Mouse (Mus musculus) kidney, adult 2 months (tissue): ENCODE data around the gene Tex44. TPM values are rescaled to one million over a fixed set of nuclear protein-coding genes. Genes with fewer than 3 reads are reported as not detected.

Source experiments
- DNase-seq: peaks from one replicate; pipeline ENCODE4 v3.0.0; 2021
- H3K27ac ChIP-seq: fragments of 200-500 bp; 2 replicates; pipeline ENCODE4 v1.5.1; 2012; ENCODE audit warnings: low read depth, low read length, control low read depth, inconsistent platforms; ENCODE audit not compliant: insufficient read depth
- H3K27me3 ChIP-seq: fragments of 200-500 bp; replicated peaks from 2 replicates; pipeline ENCODE4 v1.6.1; 2012; ENCODE audit warnings: mild to moderate bottlenecking, moderate library complexity, low read length, inconsistent platforms; ENCODE audit not compliant: control insufficient read depth, insufficient read depth
- H3K36me3 ChIP-seq: fragments of 200-500 bp; 2 replicates; pipeline ENCODE4 v1.6.1; 2012; ENCODE audit warnings: mild to moderate bottlenecking, moderate library complexity, low read length, inconsistent platforms; ENCODE audit not compliant: control insufficient read depth, insufficient read depth
- H3K4me1 ChIP-seq: fragments of 200-500 bp; 2 replicates; pipeline ENCODE4 v1.6.1; 2011; ENCODE audit warnings: low read length; ENCODE audit not compliant: control insufficient read depth, insufficient read depth
- H3K4me3 ChIP-seq: fragments of 200-500 bp; 2 replicates; pipeline ENCODE4 v1.5.1; 2011; ENCODE audit warnings: mild to moderate bottlenecking, low read depth, low read length, control low read depth; ENCODE audit not compliant: insufficient read depth
- CTCF ChIP-seq: fragments of 200-500 bp; conservative IDR thresholded peaks from 2 replicates; pipeline ENCODE4 v1.5.1; 2011; ENCODE audit warnings: low read depth, mild to moderate bottlenecking, control low read depth, low read length, moderate library complexity, mixed read lengths; ENCODE audit not compliant: insufficient read depth, insufficient read length
- POLR2A ChIP-seq: fragments of 200-500 bp; IDR thresholded peaks from one replicate; pipeline ENCODE4 v1.6.1; 2011; ENCODE audit warnings: low read depth, low read length, control low read depth
- WGBS: fragments of 180-500 bp; shearing (Covaris S2); methylation state at CpG from one replicate; pipeline ENCODE4 v1.1.7; 2018; 5-methylcytosine and 5-hydroxymethylcytosine counted together
- polyA plus RNA-seq: library from polyadenylated mRNA; depleted of rRNA; stranded (reverse); fragments of >200 nt; gene quantifications from 2 replicates; pipeline ENCODE4 v1.2.3, GENCODE M21; 2012

The Tex44 gene
- polyA plus RNA-seq, 1 experiment = not detected

DNA sequence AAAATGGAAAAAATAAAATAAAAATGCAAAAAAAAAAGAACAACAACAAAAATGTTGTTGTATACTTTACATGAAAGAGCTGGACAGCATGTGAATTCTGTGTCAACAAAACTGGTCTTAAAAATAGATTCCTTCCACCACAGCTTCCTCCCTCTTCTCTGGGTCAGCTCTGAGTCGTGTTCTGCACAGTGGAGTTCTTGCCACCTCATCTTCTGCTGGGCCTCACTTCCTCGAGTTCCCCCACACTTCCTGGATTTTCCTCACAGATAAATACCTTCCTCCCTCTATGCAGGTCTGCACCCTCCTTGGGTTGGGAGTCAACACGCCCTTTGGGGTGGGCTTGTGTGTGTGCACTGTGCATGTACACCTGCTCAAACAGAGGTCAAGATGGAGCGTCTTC is 19.8 kb upstream of the Tex44 start:
- no peak overlapping the region for H3K4me3 ChIP-seq
- 61% methylated on average over 4 of the region's 4 CpGs for WGBS
- DNase-seq = peak; percentile 22
- TF ChIP-seq POLR2A (no peak), CTCF (no peak)
- no peaks in the 10 kb centered on the region for H3K4me1 ChIP-seq
- no peaks in the 10 kb centered on the region for H3K27me3 ChIP-seq
- no peak overlapping the region for H3K27ac ChIP-seq
- no peaks in the 10 kb centered on the region for H3K36me3 ChIP-seq

GRCm38 (mm10) chr1:86406914-86407313 is 19.2 kb upstream of the Tex44 start:
- no peaks in the 10 kb centered on the region for H3K36me3 ChIP-seq
- H3K27ac ChIP-seq = no peak overlapping the region
- TF ChIP-seq POLR2A = no peak
- no peak for TF ChIP-seq CTCF
- whole genome bisulfite sequencing = 36% methylated on average over 8 of the region's 8 CpGs
- no peaks in the 10 kb centered on the region for H3K4me1 ChIP-seq
- H3K4me3 ChIP-seq = no peak overlapping the region
- H3K27me3 ChIP-seq = no peaks in the 10 kb centered on the region
- DNase-seq = peak; percentile 71

- Histone ChIP-seq H3K27ac (no peak overlapping the region), H3K27me3 (no peaks in the 10 kb centered on the region), H3K36me3 (no peaks in the 10 kb centered on the region), H3K4me3 (no peak overlapping the region), H3K4me1 (no peaks in the 10 kb centered on the region)
- 75% methylated on average over 10 of the region's 10 CpGs for whole genome bisulfite sequencing
- no peak for TF ChIP-seq POLR2A
- TF ChIP-seq CTCF = no peak
- no peak for DNase-seq
Measured at GRCm38 (mm10) chr1:86408515-86408914, 17.6 kb upstream of the Tex44 start.

DNA sequence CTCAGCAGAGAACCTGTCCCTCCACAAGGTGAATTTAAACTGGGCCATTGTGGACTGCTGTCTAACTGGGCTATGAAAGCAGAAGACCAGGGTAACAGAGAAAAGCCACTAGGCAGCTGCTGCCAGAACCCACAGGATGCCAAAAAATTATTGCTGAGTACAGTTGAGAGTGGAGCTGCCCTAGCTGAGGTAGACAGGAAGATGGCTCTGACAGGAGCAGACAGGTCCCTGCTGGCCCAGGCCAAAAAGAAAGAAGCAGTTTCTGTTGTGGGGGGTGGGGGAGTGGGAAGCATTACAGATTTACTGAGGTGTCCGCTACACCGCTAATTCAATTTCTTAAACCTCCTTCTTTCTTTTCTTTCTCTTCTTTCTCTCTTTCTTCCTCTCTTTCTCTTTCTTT is 16.7 kb upstream of the Tex44 start:
- H3K27me3 ChIP-seq = no peaks in the 10 kb centered on the region
- no peak overlapping the region for H3K27ac ChIP-seq
- TF ChIP-seq CTCF (no peak), POLR2A (no peak)
- WGBS = 84% methylated on average over 2 of the region's 2 CpGs
- no peak for DNase-seq
- H3K36me3 ChIP-seq = no peaks in the 10 kb centered on the region
- no peak overlapping the region for H3K4me3 ChIP-seq
- no peaks in the 10 kb centered on the region for H3K4me1 ChIP-seq

GRCm38 (mm10) chr1:86414715-86415114 is 11.4 kb upstream of the Tex44 start:
- Histone ChIP-seq H3K27ac (no peak overlapping the region), H3K4me3 (no peak overlapping the region), H3K27me3 (no peaks in the 10 kb centered on the region), H3K4me1 (no peaks in the 10 kb centered on the region), H3K36me3 (no peaks in the 10 kb centered on the region)
- TF ChIP-seq CTCF = no peak
- no peak for TF ChIP-seq POLR2A
- DNase-seq = no peak
- 81% methylated on average over 5 of the region's 5 CpGs for WGBS

GRCm38 (mm10) chr1:86415144-86415543 is 11.0 kb upstream of the Tex44 start:
- no peaks in the 10 kb centered on the region for H3K4me1 ChIP-seq
- no peaks in the 10 kb centered on the region for H3K36me3 ChIP-seq
- DNase-seq = no peak
- H3K27me3 ChIP-seq = no peaks in the 10 kb centered on the region
- 68% methylated on average over 2 of the region's 2 CpGs for WGBS
- TF ChIP-seq POLR2A = no peak
- no peak for TF ChIP-seq CTCF
- H3K27ac ChIP-seq = no peak overlapping the region
- no peak overlapping the region for H3K4me3 ChIP-seq

GRCm38 (mm10) chr1:86415612-86416184 is 10.4 kb upstream of the Tex44 start:
- TF ChIP-seq CTCF = peak; percentile 58
- TF ChIP-seq POLR2A = no peak
- H3K36me3 ChIP-seq = no peaks in the 10 kb centered on the region
- H3K27me3 ChIP-seq = no peaks in the 10 kb centered on the region
- no peak for DNase-seq
- WGBS = 60% methylated on average over 7 of the region's 7 CpGs
- H3K4me1 ChIP-seq = no peaks in the 10 kb centered on the region
- no peak overlapping the region for H3K4me3 ChIP-seq
- no peak overlapping the region for H3K27ac ChIP-seq

GRCm38 (mm10) chr1:86416321-86416720 is 9.8 kb upstream of the Tex44 start:
- no peak for DNase-seq
- no peak for TF ChIP-seq POLR2A
- peak; percentile 64 for TF ChIP-seq CTCF

More at GRCm38 (mm10) chr1:86416321-86416720, 9.8 kb upstream of the Tex44 start:
- 64% methylated on average over 6 of the region's 6 CpGs for WGBS
- H3K4me1 ChIP-seq = no peaks in the 10 kb centered on the region
- H3K27me3 ChIP-seq = no peaks in the 10 kb centered on the region
- no peaks in the 10 kb centered on the region for H3K36me3 ChIP-seq
- H3K4me3 ChIP-seq = no peak overlapping the region
- no peak overlapping the region for H3K27ac ChIP-seq
